In the genomic region with DNA sequence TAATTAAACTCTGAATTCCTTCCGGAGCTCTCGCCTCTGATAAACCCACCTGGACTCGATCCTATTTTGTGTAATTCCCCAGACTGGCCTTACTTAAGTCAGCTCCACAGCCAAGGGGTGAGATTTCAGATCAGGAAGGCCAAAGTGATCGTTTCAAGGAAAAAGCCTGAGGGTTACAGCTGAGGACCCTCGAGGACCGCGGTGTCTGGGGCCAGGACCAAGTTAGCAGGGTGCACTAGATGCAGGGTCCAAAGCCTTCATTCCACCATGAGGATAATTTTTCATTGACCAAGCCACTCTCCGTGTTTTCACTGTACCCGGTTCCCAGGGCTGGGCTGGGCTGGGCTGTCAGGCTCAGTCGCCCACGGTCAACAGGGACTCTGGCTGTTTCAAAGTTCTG, we compare ENCODE assay signal across 8 mouse cellular contexts. TPM values are rescaled to one million over a fixed set of nuclear protein-coding genes. Genes with fewer than 3 reads are reported as not detected.
A peak's percentile ranks its signal among the peaks of the same experiment; 100 is the strongest.
DNase-seq lines count a peak whose midpoint lies in the region; ATAC-seq lines count a peak whose summit lies in the region.

No protein-coding gene starts in this region.

- ATAC-seq in hindbrain, embryonic 11.5 days (ENCODE audit: low FRiP score) = peak; percentile 76
- peak; percentile 65 for ATAC-seq in lung, embryonic 16.5 days (ENCODE audit: low read depth)

- DNase-seq in NIH3T3 (ENCODE audit: low read depth) = peak; percentile 79
- DNase-seq in cerebellum, adult 9-11 months = peak; percentile 67
- peak; percentile 56 to 59 for DNase-seq in frontal cortex, postnatal 14 days (ENCODE audit: low spot score in 2 of 2)
- peak; percentile 78 for DNase-seq in hindbrain, embryonic 11.5 days (ENCODE audit: low spot score)
- DNase-seq in layer of hippocampus, postnatal 10 days (ENCODE audit: low spot score in 2 of 2) = peak; percentile 71 to 77
- DNase-seq in ovary, postnatal 36 days (ENCODE audit: low spot score) = peak; percentile 70
- peak; percentile 33 for DNase-seq in urinary bladder, adult 2 months (ENCODE audit: low spot score)

- H3K36me3 ChIP-seq in hindbrain, embryonic 11.5 days (ENCODE audit: control insufficient read depth, insufficient read depth, low read length) = no peaks in the 10 kb centered on the region
- no peaks in the 10 kb centered on the region for H3K36me3 ChIP-seq in lung, embryonic 16.5 days (ENCODE audit: control insufficient read depth, insufficient read depth, low read length)

- H3K4me2 ChIP-seq in hindbrain, embryonic 11.5 days (replicated peaks; ENCODE audit: low read depth, low read length) = peak overlapping the region; percentile 96
- peak overlapping the region; percentile 94 for H3K4me2 ChIP-seq in lung, embryonic 16.5 days (ENCODE audit: low read depth, low read length)

- no peaks in the 10 kb centered on the region for H3K9me3 ChIP-seq in hindbrain, embryonic 11.5 days (ENCODE audit: control insufficient read depth, low read length)
- H3K9me3 ChIP-seq in lung, embryonic 16.5 days (ENCODE audit: control insufficient read depth, low read length) = no peaks in the 10 kb centered on the region

- peak overlapping the region; percentile 84 for H3K4me3 ChIP-seq in hindbrain, embryonic 11.5 days (ENCODE audit: low read depth, low read length)
- H3K4me3 ChIP-seq in lung, embryonic 16.5 days (ENCODE audit: low read length) = peak overlapping the region; percentile 77

- H3K9ac ChIP-seq in hindbrain, embryonic 11.5 days (ENCODE audit: low read depth, low read length) = peak overlapping the region; percentile 79; the same call in 1 of the 2 replicates
- peak overlapping the region; percentile 73 for H3K9ac ChIP-seq in lung, embryonic 16.5 days (ENCODE audit: low read length)

- 2% methylated on average over 11 of the region's 11 CpGs for WGBS in hindbrain, embryonic 11.5 days
- WGBS in lung, embryonic 16.5 days = under 1% methylated on average over 11 of the region's 11 CpGs

- peaks cover 7% of the 10 kb centered on the region for H3K4me1 ChIP-seq in hindbrain, embryonic 11.5 days (replicated peaks; ENCODE audit: control insufficient read depth, insufficient read depth, low read length)
- peaks cover 24% of the 10 kb centered on the region for H3K4me1 ChIP-seq in lung, embryonic 16.5 days (replicated peaks; ENCODE audit: control insufficient read depth, insufficient read depth, low read length)

- H3K27me3 ChIP-seq in hindbrain, embryonic 11.5 days (ENCODE audit: control insufficient read depth, insufficient read depth, low read length) = no peaks in the 10 kb centered on the region
- H3K27me3 ChIP-seq in lung, embryonic 16.5 days (ENCODE audit: control insufficient read depth, insufficient read depth, low read depth, low read length) = no peaks in the 10 kb centered on the region

- H3K27ac ChIP-seq in hindbrain, embryonic 11.5 days (ENCODE audit: low read depth, low read length) = peak overlapping the region; percentile 17; the same call in 1 of the 2 replicates
- peak overlapping the region; percentile 44 for H3K27ac ChIP-seq in lung, embryonic 16.5 days (ENCODE audit: low read length)

RNA-seq across cellular contexts. Expression of gene Prickle1, which starts 0.6 kb away (rescaled TPM):
- polyA plus RNA-seq in hindbrain, embryonic 11.5 days (2014; fragmentation: Nextera tagmentation; extraction: Ambion mirVana) = 17.7 and 19.9 TPM in 2 replicates
- 10 to 100 TPM; 40.9 to 42.8 TPM for total RNA-seq in layer of hippocampus, postnatal 10 days (2021)
- polyA plus RNA-seq in lung, embryonic 16.5 days (2015; fragmentation: Nextera tagmentation; extraction: Ambion mirVana) = 24.0 and 25.6 TPM in 2 replicates
- polyA plus RNA-seq in urinary bladder, adult 2 months (2012; rRNA removed) = 16.3 and 22.2 TPM in 2 replicates

Comparison
In these comparisons a context has a peak if more than half of its experiments do, and no peak if none do; other contexts are left out.
1. Peak in every context shown above with its lines: DNase-seq, ATAC-seq, H3K4me3 ChIP-seq and H3K27ac ChIP-seq.